Mouse (Mus musculus): ENCODE results near the gene Adam15.

The Adam15 gene

GRCm38 (mm10) chr3:89349869-89350501 is at the start of gene Adam15:
Adam15 (minus strand) TSS chr3:89349996.
- peak; percentile 97 to 98 for DNase-seq

- no peak for DNase-seq
Observed at GRCm38 (mm10) chr3:89396654-89397005, 46.8 kb upstream of the Adam15 start.

- DNase-seq, result peak; percentile 76 to 82
Observed at GRCm38 (mm10) chr3:89395806-89396653, 46.2 kb upstream of the Adam15 start.

GRCm38 (mm10) chr3:89395419-89395805 is 45.6 kb upstream of the Adam15 start:
- DNase-seq, result peak in 1 of 2 experiments; percentile 34

GRCm38 (mm10) chr3:89394894-89395256 is 45.1 kb upstream of the Adam15 start:
- DNase-seq, result peak in 1 of 2 experiments; percentile 91

GRCm38 (mm10) chr3:89394006-89394893 is 44.5 kb upstream of the Adam15 start, which contains the start of gene Zbtb7b:
Zbtb7b (minus strand) TSS chr3:89394776.
- peak; percentile 90 to 93 for DNase-seq

GRCm38 (mm10) chr3:89393605-89394004 is 43.8 kb upstream of the Adam15 start:
- peak; percentile 98 to 99 for DNase-seq

GRCm38 (mm10) chr3:89392871-89393311 is 43.1 kb upstream of the Adam15 start:
- DNase-seq, result peak; percentile 55 to 75

GRCm38 (mm10) chr3:89391663-89392511 is 42.1 kb upstream of the Adam15 start:
- DNase-seq, result peak; percentile 69 to 75

- peak; percentile 39 to 59 for DNase-seq
Observed at GRCm38 (mm10) chr3:89390699-89391662, 41.2 kb upstream of the Adam15 start.

- peak; percentile 46 to 49 for DNase-seq
Observed at GRCm38 (mm10) chr3:89390111-89390515, 40.3 kb upstream of the Adam15 start.

- peak in 1 of 2 experiments; percentile 54 for DNase-seq
Observed at GRCm38 (mm10) chr3:89388901-89389740, 39.3 kb upstream of the Adam15 start.

GRCm38 (mm10) chr3:89388134-89388881 is 38.5 kb upstream of the Adam15 start:
- DNase-seq, result peak; percentile 58 to 73

GRCm38 (mm10) chr3:89387632-89388031 is 37.8 kb upstream of the Adam15 start:
- DNase-seq, result peak in 1 of 2 experiments; percentile 35

- DNase-seq, result peak in 1 of 2 experiments; percentile 31
Observed at GRCm38 (mm10) chr3:89386438-89387420, 36.9 kb upstream of the Adam15 start.

GRCm38 (mm10) chr3:89385451-89385850 is 35.7 kb upstream of the Adam15 start:
- DNase-seq, result peak in 1 of 2 experiments; percentile 16

GRCm38 (mm10) chr3:89384331-89385076 is 34.7 kb upstream of the Adam15 start:
- DNase-seq, result no peak

Measured in cerebellum, postnatal 25 days (tissue).